Mouse (Mus musculus) liver, embryonic 14.5 days (tissue): Measurements from ENCODE around the gene Ston2.

ENCODE experiments used
- CTCF ChIP-seq: IDR thresholded peaks from 2 replicates; pipeline ENCODE4 v1.5.1; 2016; ENCODE audit warnings: antibody characterized with exemption, low read depth, control low read depth
- EP300 ChIP-seq: IDR thresholded peaks from 2 replicates; pipeline ENCODE4 v1.6.1; 2016; ENCODE audit warnings: antibody characterized with exemption, low read depth

GRCm38 (mm10) chr12:91667741-91668140, 120.4 kb downstream of the Ston2 start:
- TF ChIP-seq CTCF (no peak), EP300 (no peak)
